Mouse (Mus musculus): Measurements from ENCODE around the gene Wdr20.

DNA sequence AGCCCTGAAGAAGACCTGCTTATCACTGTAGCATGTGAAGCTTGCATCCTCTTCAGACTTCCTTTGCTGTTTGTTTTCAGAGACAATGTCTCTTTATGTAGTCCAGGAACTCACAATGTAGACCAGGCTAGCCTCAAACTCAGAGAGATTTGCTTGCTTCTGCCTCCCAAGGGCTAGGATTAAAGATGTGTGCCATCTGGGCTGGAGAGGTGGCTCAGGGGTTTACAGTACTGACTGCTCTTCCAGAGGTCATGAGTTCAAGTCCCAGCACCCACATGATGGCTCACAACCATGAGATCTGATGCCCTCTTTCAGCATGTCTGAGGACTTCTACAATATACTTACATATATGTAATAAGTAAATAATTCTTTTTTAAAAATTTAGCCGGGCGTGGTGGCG, 97.4 kb downstream of the Wdr20 start:
- no peak for TF ChIP-seq CTCF (IDR thresholded peaks at IDR 0.05; ENCODE audit: low read depth)
- TF ChIP-seq EP300 (IDR thresholded peaks at IDR 0.05; ENCODE audit: low read depth), result no peak
